Mouse (Mus musculus) bone marrow, adult 2 months (tissue): Measurements from ENCODE around the gene Snrnp35. TPM values are rescaled to one million over a fixed set of nuclear protein-coding genes. Genes with fewer than 3 reads are reported as not detected.

Experiments used
- H3K27ac ChIP-seq: fragments of 200-500 bp; 2 replicates; pipeline ENCODE4 v1.5.1; 2012; ENCODE audit warnings: low read depth, mild to moderate bottlenecking, control low read depth, inconsistent platforms, low read length; ENCODE audit not compliant: control insufficient read depth, poor library complexity, insufficient read depth
- H3K4me1 ChIP-seq: fragments of 200-500 bp; 2 replicates; pipeline ENCODE4 v1.6.1; 2011; ENCODE audit warnings: low read length; ENCODE audit not compliant: control insufficient read depth, insufficient read depth
- H3K4me3 ChIP-seq: fragments of 200-500 bp; replicated peaks from 2 replicates; pipeline ENCODE3; 2011; ENCODE audit warnings: mild to moderate bottlenecking, low read depth, low read length, control low read depth; ENCODE audit not compliant: control insufficient read depth
- CTCF ChIP-seq: fragments of 200-500 bp; IDR thresholded peaks from 2 replicates; pipeline ENCODE4 v1.5.1; 2011; ENCODE audit warnings: low read length, control low read depth; ENCODE audit not compliant: control insufficient read depth, insufficient read depth
- POLR2A ChIP-seq: fragments of 200-500 bp; IDR thresholded peaks from 2 replicates; pipeline ENCODE4 v1.6.1; 2011; ENCODE audit warnings: low read depth, mild to moderate bottlenecking, control low read depth, low read length, borderline replicate concordance; ENCODE audit not compliant: control insufficient read depth
- WGBS: fragments of 180-500 bp; shearing (Covaris S2); methylation state at CpG from one replicate; pipeline ENCODE4 v1.1.7; 2018; 5-methylcytosine and 5-hydroxymethylcytosine counted together
- polyA plus RNA-seq: library from polyadenylated mRNA; stranded (reverse); fragments of >200 nt; gene quantifications from 2 replicates; pipeline ENCODE4 v1.2.4, GENCODE M21; 2011; ENCODE audit warnings: low replicate concordance; ENCODE audit not compliant: missing spikeins, insufficient read depth, insufficient read length

Snrnp35 gene
- 12.7 and 24.2 TPM in 2 replicates for polyA plus RNA-seq

GRCm38 (mm10) chr5:124482966-124483654 is at the start of gene Snrnp35:
Snrnp35 (plus strand) TSS chr5:124483134.
- under 1% methylated on average over 48 of the region's 48 CpGs for WGBS

GRCm38 (mm10) chr5:124438229-124438628 is 44.7 kb upstream of the Snrnp35 start:
- peak overlapping the region; percentile 50 for H3K27ac ChIP-seq
- peak; percentile 78 for TF ChIP-seq CTCF
- no peak for TF ChIP-seq POLR2A
- H3K4me1 ChIP-seq: peaks cover 6% of the 10 kb centered on the region
- H3K4me3 ChIP-seq: no peak overlapping the region
- WGBS: 35% methylated on average over 5 of the region's 5 CpGs

More at GRCm38 (mm10) chr5:124482966-124483654, at the start of gene Snrnp35:
- peak within 1 kb of the TSS; percentile 98 for H3K27ac ChIP-seq
- 0 out of 2 replicates have a peak, but pooled peaks have one; percentile 2 for TF ChIP-seq CTCF
- TF ChIP-seq POLR2A: peak; percentile 85
- peak within 1 kb of the TSS; percentile 90 for H3K4me3 ChIP-seq
- no peaks in the 10 kb centered on the region; the same call in 1 of the 2 replicates for H3K4me1 ChIP-seq

- 61% methylated on average over 5 of the region's 5 CpGs for WGBS
- peak overlapping the region; percentile 29 for H3K4me3 ChIP-seq
- peaks cover 6% of the 10 kb centered on the region for H3K4me1 ChIP-seq
- TF ChIP-seq CTCF: no peak
- TF ChIP-seq POLR2A: no peak
- H3K27ac ChIP-seq: peak overlapping the region; percentile 50
These were observed 44.2 kb upstream of the Snrnp35 start for GRCm38 (mm10) chr5:124438746-124439145.

- Histone ChIP-seq H3K4me3 (peak within 1 kb of the TSS; percentile 99), H3K4me1 (peaks cover 7% of the 10 kb centered on the region), H3K27ac (peak within 1 kb of the TSS; percentile 93)
- under 1% methylated on average over 34 of the region's 34 CpGs for WGBS
- TF ChIP-seq POLR2A (peak; percentile 50; the same call in 1 of the 2 replicates), CTCF (no peak; the same call in 1 of the 2 replicates)
These were observed 43.4 kb upstream of the Snrnp35 start, which contains the start of gene Kmt5a for GRCm38 (mm10) chr5:124439447-124440093. Kmt5a (plus strand) TSS chr5:124439930.

- Histone ChIP-seq H3K27ac (peak overlapping the region; percentile 93), H3K4me3 (peak overlapping the region; percentile 99), H3K4me1 (peaks cover 10% of the 10 kb centered on the region)
- WGBS: under 1% methylated on average over 30 of the region's 30 CpGs
- TF ChIP-seq CTCF: peak; percentile 52
- no peak for TF ChIP-seq POLR2A
These were observed 42.7 kb upstream of the Snrnp35 start for GRCm38 (mm10) chr5:124440094-124440701.

- TF ChIP-seq POLR2A (no peak), CTCF (no peak)
- H3K4me3 ChIP-seq: no peak overlapping the region
- 16% methylated on average over 2 of the region's 2 CpGs for WGBS
- H3K27ac ChIP-seq: peak overlapping the region; percentile 73
- peaks cover 10% of the 10 kb centered on the region for H3K4me1 ChIP-seq
These were observed 40.3 kb upstream of the Snrnp35 start for GRCm38 (mm10) chr5:124442628-124443027.

GRCm38 (mm10) chr5:124444208-124444607 is 38.7 kb upstream of the Snrnp35 start:
- WGBS: 61% methylated on average over 3 of the region's 3 CpGs
- no peak for TF ChIP-seq CTCF
- no peak for TF ChIP-seq POLR2A
- H3K4me3 ChIP-seq: no peak overlapping the region
- peak overlapping the region; percentile 92; the same call in 1 of the 2 replicates for H3K27ac ChIP-seq
- H3K4me1 ChIP-seq: peaks cover 12% of the 10 kb centered on the region
